Mouse (Mus musculus) thymus, adult 2 months (tissue): ENCODE measurements around the gene Pars2. TPM values are rescaled to one million over a fixed set of nuclear protein-coding genes. Genes with fewer than 3 reads are reported as not detected.

Source experiments
- DNase-seq: peaks from one replicate; pipeline ENCODE4 v3.0.0; 2021
- H3K27ac ChIP-seq: fragments of 200-500 bp; 2 replicates; pipeline ENCODE4 v1.5.1; 2012; ENCODE audit warnings: low read length, control low read depth; ENCODE audit not compliant: control insufficient read depth, insufficient read depth
- H3K27me3 ChIP-seq: fragments of 200-500 bp; 2 replicates; pipeline ENCODE4 v1.6.1; 2012; ENCODE audit warnings: mild to moderate bottlenecking, low read length, moderate library complexity, mixed read lengths; ENCODE audit not compliant: control insufficient read depth, insufficient read depth
- H3K36me3 ChIP-seq: fragments of 200-500 bp; 2 replicates; pipeline ENCODE4 v1.6.1; 2012; ENCODE audit warnings: mild to moderate bottlenecking, low read length, moderate library complexity; ENCODE audit not compliant: control insufficient read depth, insufficient read depth
- H3K4me1 ChIP-seq: fragments of 200-500 bp; replicated peaks from 2 replicates; pipeline ENCODE4 v1.6.1; 2012; ENCODE audit warnings: low read length; ENCODE audit not compliant: control insufficient read depth, insufficient read depth
- H3K4me3 ChIP-seq: fragments of 200-500 bp; 2 replicates; pipeline ENCODE4 v1.5.1; 2012; ENCODE audit warnings: mild to moderate bottlenecking, low read length, control low read depth, moderate library complexity; ENCODE audit not compliant: control insufficient read depth, insufficient read depth
- CTCF ChIP-seq: fragments of 200-500 bp; IDR thresholded peaks from 2 replicates; pipeline ENCODE4 v1.5.1; 2012; ENCODE audit warnings: mild to moderate bottlenecking, control low read depth, low read length, moderate library complexity, borderline replicate concordance; ENCODE audit not compliant: control insufficient read depth, poor library complexity, insufficient read depth; ENCODE audit errors: extremely low read depth
- POLR2A ChIP-seq: fragments of 200-500 bp; IDR thresholded peaks from 2 replicates; pipeline ENCODE4 v1.6.1; 2012; ENCODE audit warnings: mild to moderate bottlenecking, low read length, control low read depth, moderate library complexity; ENCODE audit not compliant: control insufficient read depth, poor library complexity, insufficient read depth; ENCODE audit errors: extremely low read depth
- WGBS: fragments of 180-500 bp; shearing (Covaris S2); methylation state at CpG from one replicate; pipeline ENCODE4 v1.1.7; 2018; 5-methylcytosine and 5-hydroxymethylcytosine counted together
- polyA plus RNA-seq: library from polyadenylated mRNA; depleted of rRNA; stranded (reverse); fragments of >200 nt; gene quantifications from 2 replicates; pipeline ENCODE4 v1.2.3, GENCODE M21; 2012

Gene Pars2
- polyA plus RNA-seq, 1 experiment, result 17.3 TPM

DNA sequence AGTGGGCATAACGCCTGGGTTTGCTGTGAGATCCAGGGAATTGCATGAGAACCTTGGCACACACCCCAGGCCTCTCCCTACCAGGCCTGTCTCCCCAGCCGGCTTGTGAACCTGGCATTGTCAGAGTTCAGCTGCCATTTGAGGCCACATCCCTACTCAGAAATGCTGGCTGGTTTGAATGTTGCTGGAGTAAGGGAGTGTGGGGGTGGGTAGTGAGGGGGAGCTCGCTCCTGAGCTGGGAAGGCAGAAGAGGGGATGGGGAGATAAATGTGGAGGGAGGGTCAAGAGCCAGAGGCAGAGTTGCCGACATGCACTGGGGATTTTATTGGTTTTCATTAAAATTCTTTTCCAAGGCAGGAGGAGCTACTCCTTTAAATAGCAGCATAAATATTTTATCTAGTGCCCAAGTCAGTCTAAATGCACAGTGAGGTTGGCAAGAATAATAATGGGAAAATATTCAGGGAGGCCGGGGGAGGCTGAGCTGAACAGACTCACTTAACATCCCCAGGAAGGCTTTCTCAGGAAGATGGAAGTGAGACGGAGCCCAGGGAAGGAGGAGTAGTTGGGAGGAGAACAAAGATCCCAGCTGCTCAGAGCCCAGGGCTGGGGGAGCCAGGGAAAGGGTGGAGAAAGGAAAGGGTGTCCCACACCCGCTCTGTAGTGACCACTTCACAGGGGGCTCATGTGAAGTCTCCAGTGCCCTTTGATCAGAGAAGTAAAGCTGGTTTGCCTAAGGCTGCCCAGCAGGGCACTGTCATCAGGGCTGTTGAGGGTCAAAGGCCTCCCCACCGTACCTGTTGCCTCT, 17.4 kb upstream of the Pars2 start:
- Histone ChIP-seq H3K27me3 (no peaks in the 10 kb centered on the region), H3K27ac (no peak overlapping the region), H3K4me1 (no peaks in the 10 kb centered on the region), H3K36me3 (no peaks in the 10 kb centered on the region), H3K4me3 (no peak overlapping the region)
- WGBS, result 83% methylated on average over 8 of the region's 8 CpGs
- TF ChIP-seq POLR2A, result no peak
- TF ChIP-seq CTCF, result no peak
- DNase-seq, result no peak

DNA sequence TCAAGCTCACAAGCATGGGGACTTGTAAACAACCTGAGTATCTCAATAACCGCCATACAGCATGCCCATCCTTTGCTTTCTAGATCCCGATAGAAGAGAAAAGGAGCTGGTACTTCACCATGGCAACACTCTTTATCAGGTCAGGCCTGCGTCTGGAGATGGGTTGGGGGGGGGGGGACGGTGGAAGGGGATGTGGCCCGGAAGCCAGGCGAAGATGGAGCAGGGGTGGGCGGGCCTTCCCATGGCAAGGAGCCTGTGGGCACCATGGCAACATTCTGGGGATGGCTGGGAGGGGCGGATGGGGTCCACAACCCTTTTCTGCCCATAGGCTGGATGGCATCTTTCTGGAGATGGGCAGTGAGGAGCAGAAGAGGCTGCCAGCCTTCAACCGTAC, 16.8 kb upstream of the Pars2 start:
- no peaks in the 10 kb centered on the region for H3K27me3 ChIP-seq
- H3K27ac ChIP-seq, result no peak overlapping the region
- 69% methylated on average over 9 of the region's 9 CpGs for WGBS
- TF ChIP-seq CTCF (no peak), POLR2A (no peak)
- no peaks in the 10 kb centered on the region for H3K4me1 ChIP-seq
- no peak for DNase-seq
- H3K4me3 ChIP-seq, result no peak overlapping the region
- no peaks in the 10 kb centered on the region for H3K36me3 ChIP-seq

DNA sequence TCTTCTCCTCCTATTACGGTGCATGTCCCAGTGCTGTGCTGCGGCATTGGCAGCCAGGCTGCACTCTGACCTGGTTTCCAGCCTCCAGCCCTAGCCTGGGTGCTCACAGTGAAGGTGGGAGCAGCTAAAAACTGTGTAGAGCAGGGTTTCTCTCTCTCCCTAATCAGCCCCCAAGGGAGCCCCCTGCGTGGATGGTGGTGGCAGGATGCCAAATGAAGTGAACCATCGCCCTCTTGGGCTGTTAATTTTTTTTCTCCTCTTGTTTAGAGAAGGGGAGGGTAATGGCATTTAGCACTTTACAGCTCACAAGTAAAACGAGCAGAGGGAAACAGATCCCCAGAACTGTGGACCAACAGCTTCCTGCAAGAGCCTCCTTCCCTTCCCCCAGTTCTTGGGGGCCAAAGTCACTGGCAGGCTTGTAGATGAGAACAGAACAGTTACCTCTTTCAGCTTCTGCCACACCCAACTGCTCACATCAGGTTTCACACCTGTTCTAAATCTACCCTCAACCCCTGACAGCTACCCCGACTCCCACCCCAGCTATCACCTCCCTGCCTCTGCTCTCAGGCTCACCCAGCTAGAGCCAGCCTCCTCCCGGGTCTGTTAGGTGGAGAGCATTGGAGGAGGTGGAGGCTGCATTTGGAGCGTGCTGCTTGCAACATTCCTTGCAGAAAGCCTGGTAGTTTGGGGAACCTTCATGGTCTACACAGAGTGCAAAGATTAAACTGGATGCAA, 7.2 kb upstream of the Pars2 start:
- 28% methylated on average over 8 of the region's 8 CpGs for WGBS
- H3K4me3 ChIP-seq, result no peak overlapping the region
- no peak for DNase-seq
- no peaks in the 10 kb centered on the region for H3K27me3 ChIP-seq
- no peaks in the 10 kb centered on the region for H3K36me3 ChIP-seq
- no peak overlapping the region for H3K27ac ChIP-seq
- TF ChIP-seq CTCF (no peak), POLR2A (no peak)
- no peaks in the 10 kb centered on the region for H3K4me1 ChIP-seq

DNA sequence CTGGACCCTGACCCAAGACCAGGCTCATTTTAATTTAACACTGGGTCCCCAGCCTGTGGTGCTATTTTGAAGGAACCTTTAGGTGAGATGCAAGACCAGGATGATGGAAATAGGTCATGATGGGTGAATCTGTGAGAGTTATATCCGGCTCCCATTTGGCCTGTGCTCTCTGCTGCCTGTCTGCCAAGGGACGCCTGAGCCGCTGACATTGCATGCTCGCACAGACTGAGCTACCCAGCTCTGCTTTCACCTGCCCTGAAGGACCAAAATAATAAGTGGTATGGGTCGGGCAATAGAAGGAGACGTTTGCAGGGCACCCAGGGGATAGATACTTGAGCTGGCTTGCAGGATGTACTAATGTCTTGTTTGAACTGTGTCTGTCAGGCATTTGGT, 6.7 kb upstream of the Pars2 start:
- TF ChIP-seq CTCF (no peak), POLR2A (no peak)
- DNase-seq, result no peak
- no peak overlapping the region for H3K27ac ChIP-seq
- WGBS, result 86% methylated on average over 6 of the region's 6 CpGs
- no peaks in the 10 kb centered on the region for H3K4me1 ChIP-seq
- H3K27me3 ChIP-seq, result no peaks in the 10 kb centered on the region
- H3K36me3 ChIP-seq, result no peaks in the 10 kb centered on the region
- H3K4me3 ChIP-seq, result no peak overlapping the region

DNA sequence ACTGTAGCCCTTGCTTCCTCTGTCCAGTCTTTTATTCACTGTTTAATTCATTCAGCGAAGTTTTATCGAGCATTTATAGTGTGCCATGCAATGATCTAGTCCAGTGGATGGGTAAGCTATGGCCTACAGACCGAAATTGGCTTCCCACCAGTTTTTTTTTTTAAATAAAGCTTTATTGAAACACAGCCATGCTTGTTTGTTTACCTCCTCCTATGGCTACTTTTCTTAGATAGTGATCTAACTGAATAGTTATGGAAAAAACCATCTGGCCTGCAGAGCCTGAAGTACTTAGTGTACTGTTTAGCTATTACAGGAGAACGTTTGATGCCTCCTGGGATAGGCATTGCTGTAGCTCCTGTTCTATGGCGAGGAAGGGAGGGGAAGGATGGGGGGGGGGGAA, 5.1 kb upstream of the Pars2 start:
- Histone ChIP-seq H3K4me3 (no peak overlapping the region), H3K27me3 (no peaks in the 10 kb centered on the region), H3K4me1 (no peaks in the 10 kb centered on the region), H3K36me3 (no peaks in the 10 kb centered on the region), H3K27ac (no peak overlapping the region)
- no peak for TF ChIP-seq POLR2A
- TF ChIP-seq CTCF, result no peak
- DNase-seq, result no peak
- 91% methylated on average over 5 of the region's 5 CpGs for WGBS

DNA sequence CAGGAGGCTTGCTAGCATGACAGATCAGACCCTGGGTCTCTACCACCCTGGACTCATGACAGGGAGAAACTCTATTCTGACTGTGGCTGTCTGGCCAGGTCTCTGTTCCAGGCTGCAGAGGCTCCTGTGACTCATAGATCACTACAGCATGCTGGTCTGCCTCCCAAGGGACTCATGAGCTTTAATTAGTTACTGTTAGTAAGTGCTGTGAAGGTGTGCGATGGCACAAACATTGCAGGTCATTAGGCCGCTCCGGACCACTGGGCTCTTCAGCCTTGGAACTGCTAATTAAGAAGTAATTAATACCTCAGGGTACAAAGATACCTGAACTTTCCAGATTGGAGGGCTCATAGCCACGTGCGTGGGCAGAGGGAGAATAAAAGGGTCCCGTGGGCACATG, 3.7 kb upstream of the Pars2 start:
- Histone ChIP-seq H3K27me3 (no peaks in the 10 kb centered on the region), H3K36me3 (no peaks in the 10 kb centered on the region), H3K4me1 (peaks cover 7% of the 10 kb centered on the region), H3K4me3 (no peak overlapping the region), H3K27ac (no peak overlapping the region)
- no peak for DNase-seq
- TF ChIP-seq POLR2A, result no peak
- TF ChIP-seq CTCF, result no peak
- WGBS, result 95% methylated on average over 6 of the region's 6 CpGs
